Mouse (Mus musculus): ENCODE measurements around the gene Ilkap. TPM values are rescaled to one million over a fixed set of nuclear protein-coding genes. Genes with fewer than 3 reads are reported as not detected.

Gene Ilkap
- polyA plus RNA-seq, 1 experiment from 2014 or later: 177 TPM

DNA sequence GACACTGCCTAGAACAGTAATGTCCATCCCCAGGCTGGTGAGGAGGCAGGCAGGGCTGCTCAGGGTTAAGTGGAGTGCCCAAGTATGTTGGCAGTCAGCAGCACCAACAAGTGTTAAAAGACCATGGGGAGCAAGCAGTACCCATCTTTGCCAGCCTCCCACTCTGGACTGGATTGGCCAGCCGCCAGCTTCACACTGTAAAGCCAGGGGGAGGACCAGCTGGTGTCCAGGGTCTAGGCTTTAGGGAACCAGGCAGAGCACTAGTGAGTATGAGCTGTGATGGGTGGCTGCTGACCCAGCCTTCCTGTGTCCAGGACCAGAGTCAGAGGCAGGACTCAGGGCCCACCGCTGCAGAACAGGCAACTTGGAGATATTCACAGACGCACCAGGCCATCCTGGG is 54.6 kb downstream of the Ilkap start:
- no peak for DNase-seq (ENCODE audit: low spot score)
- Histone ChIP-seq H3K9me3 (replicated peaks) (no peaks in the 10 kb centered on the region), H3K36me3 (no peaks in the 10 kb centered on the region), H3K27me3 (ENCODE audit: low read depth, poor library complexity, severe bottlenecking) (peaks cover 61% of the 10 kb centered on the region), H3K27ac (replicated peaks) (no peak overlapping the region), H3K4me3 (no peak overlapping the region), H3K4me1 (peaks cover 18% of the 10 kb centered on the region)
- WGBS: 82% methylated on average over 3 of the region's 3 CpGs

DNA sequence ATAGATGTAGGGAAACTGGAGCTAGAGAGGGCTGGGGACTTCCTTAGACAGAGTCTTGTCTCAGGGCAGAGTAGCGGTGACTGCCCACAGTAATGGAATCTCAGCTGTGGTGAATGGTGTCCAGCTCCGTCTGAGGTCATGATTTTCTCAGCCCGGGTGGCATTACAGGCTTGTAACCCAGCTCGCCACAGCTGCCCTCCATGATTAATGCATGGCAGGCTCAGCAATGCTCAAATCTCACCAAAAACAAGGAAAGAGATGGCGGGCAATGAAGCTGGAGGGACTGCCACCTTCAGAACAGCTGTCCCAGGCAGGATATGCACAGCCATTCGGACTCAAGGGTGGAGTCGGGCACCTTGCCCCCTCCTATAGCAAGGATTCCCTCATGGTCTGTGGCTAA is 61.3 kb downstream of the Ilkap start:
- Histone ChIP-seq H3K27me3 (ENCODE audit: low read depth, poor library complexity, severe bottlenecking) (peaks cover 12% of the 10 kb centered on the region), H3K4me3 (no peak overlapping the region), H3K36me3 (no peaks in the 10 kb centered on the region), H3K9me3 (replicated peaks) (no peaks in the 10 kb centered on the region), H3K27ac (replicated peaks) (no peak overlapping the region), H3K4me1 (no peaks in the 10 kb centered on the region; the same call in 1 of the 2 replicates)
- DNase-seq (ENCODE audit: low spot score): no peak
- WGBS: 92% methylated on average over 7 of the region's 7 CpGs

DNA sequence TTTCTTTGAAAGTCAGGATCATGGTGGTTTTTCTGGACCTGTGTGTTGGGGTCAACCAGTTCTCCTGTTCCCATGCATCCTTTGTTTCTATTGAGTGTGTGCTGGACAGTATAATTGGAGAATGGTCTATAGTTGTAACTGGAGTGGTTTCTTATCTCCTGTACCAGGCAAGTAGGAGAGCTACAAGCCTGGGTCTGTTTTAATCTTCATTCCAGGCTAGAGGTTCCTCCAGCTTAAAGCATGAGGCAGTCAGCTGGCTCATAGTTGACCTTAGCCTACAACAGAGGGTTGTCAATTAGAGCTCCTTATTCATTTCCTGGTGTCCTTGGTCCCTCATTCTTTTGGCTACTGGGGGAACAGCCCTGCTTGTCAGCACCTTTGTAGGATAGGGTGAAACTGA is 65.0 kb downstream of the Ilkap start:
- H3K36me3 ChIP-seq: no peaks in the 10 kb centered on the region
- H3K27ac ChIP-seq (replicated peaks): no peak overlapping the region
- H3K27me3 ChIP-seq (ENCODE audit: low read depth, poor library complexity, severe bottlenecking): no peaks in the 10 kb centered on the region
- H3K4me3 ChIP-seq: no peak overlapping the region
- H3K4me1 ChIP-seq: no peaks in the 10 kb centered on the region; the same call in 1 of the 2 replicates
- H3K9me3 ChIP-seq (replicated peaks): no peaks in the 10 kb centered on the region
- DNase-seq (ENCODE audit: low spot score): no peak

DNA sequence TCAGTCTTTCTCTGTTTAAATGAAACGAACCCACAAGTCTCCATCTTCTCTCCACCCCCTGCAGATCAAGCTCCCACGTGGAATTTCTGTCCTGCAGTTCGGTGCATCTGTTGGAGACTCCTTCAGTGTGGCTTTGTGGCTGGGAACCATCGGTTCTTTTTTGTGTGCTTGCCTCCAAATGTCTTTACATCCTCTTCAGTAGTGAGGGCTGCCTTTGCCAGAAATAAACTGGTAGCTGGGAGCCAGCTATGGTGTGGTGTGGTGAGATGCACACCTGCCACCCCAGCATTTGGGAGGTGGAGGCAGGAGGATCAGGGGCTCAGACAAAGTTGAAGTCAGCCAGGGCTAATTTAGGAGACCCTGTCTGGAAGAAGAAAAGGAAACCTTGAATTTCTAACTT is 66.5 kb downstream of the Ilkap start:
- H3K27me3 ChIP-seq (ENCODE audit: low read depth, poor library complexity, severe bottlenecking): no peaks in the 10 kb centered on the region
- H3K27ac ChIP-seq (replicated peaks): no peak overlapping the region
- DNase-seq (ENCODE audit: low spot score): no peak
- no peaks in the 10 kb centered on the region for H3K36me3 ChIP-seq
- H3K9me3 ChIP-seq (replicated peaks): no peaks in the 10 kb centered on the region
- no peak overlapping the region for H3K4me3 ChIP-seq
- 63% methylated on average over 4 of the region's 4 CpGs for WGBS
- H3K4me1 ChIP-seq: no peaks in the 10 kb centered on the region

DNA sequence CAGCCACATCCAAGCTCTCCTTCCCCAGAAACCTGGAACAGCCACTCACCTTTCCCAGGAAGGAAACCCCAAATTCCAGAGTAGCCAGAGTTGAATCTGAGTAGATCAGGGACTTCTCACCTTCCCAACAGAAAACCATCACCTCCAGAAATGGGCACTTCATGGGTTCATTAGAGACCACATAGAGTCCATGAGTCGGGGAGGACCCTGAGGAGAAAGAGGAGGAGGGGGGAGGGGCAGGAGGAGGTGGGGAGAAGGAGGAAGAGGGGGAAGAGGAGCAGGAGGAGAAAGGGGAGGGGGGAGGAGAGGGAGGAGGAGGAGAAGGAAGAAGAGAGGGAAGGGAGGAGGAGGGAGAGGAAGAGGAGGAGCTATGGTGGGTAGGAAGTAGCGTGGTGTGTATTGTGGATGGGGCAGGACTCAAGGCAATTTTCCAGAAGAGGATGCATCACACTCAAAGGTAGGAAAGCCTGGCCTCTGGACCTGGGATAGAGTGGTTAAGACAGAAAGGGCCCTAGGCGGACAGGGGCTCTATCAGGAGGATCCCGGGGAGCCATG is 73.0 kb downstream of the Ilkap start:
- Histone ChIP-seq H3K36me3 (no peaks in the 10 kb centered on the region), H3K9me3 (replicated peaks) (no peaks in the 10 kb centered on the region), H3K27ac (replicated peaks) (no peak overlapping the region), H3K4me1 (peaks cover 7% of the 10 kb centered on the region; the same call in 1 of the 2 replicates), H3K4me3 (no peak overlapping the region), H3K27me3 (ENCODE audit: low read depth, poor library complexity, severe bottlenecking) (no peaks in the 10 kb centered on the region)
- WGBS: 78% methylated on average over 4 of the region's 4 CpGs
- DNase-seq (ENCODE audit: low spot score): no peak

DNA sequence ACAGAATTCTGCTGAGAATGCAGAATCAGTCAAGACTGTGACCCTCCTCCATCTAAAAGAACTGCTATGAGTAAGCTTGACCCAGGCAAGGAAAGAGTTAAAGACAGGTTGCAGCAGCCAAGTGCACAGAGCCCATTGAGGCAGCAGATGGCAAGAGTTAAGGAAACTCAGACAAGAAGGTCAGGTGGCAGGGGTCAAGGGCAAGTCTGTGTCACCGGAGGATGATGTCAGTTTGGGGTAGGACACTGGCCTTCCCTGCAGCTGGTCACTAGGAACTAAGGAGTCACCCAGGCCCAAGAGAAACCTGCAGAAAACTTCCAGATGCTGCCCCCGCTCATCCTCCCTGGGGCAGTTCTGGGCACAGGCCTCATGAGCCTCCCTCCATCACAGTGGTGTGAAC is 74.0 kb downstream of the Ilkap start:
- DNase-seq (ENCODE audit: low spot score): no peak

More for the DNA sequence above, 74.0 kb downstream of the Ilkap start:
- Histone ChIP-seq H3K4me3 (no peak overlapping the region), H3K27ac (replicated peaks) (no peak overlapping the region), H3K4me1 (peaks cover 7% of the 10 kb centered on the region; the same call in 1 of the 2 replicates), H3K27me3 (ENCODE audit: low read depth, poor library complexity, severe bottlenecking) (no peaks in the 10 kb centered on the region), H3K9me3 (replicated peaks) (no peaks in the 10 kb centered on the region), H3K36me3 (no peaks in the 10 kb centered on the region)
- 81% methylated on average over 2 of the region's 2 CpGs for whole genome bisulfite sequencing

Other genes starting within 250 kb of the Ilkap start
- 0.47 and 0.48 TPM in 2 replicates for gene Ramp1, start 219.0 kb downstream of the Ilkap start, polyA plus RNA-seq (2016; fragmentation: Nextera tagmentation; extraction: Ambion mirVana)
- 87.8 and 92.1 TPM in 2 replicates for gene Ube2f, start 148.5 kb downstream of the Ilkap start, polyA plus RNA-seq (2016; fragmentation: Nextera tagmentation; extraction: Ambion mirVana)
- gene Scly, start 100.5 kb downstream of the Ilkap start, polyA plus RNA-seq (2016; fragmentation: Nextera tagmentation; extraction: Ambion mirVana): 17.3 and 18.6 TPM in 2 replicates
- gene Espnl, start 76.7 kb downstream of the Ilkap start, polyA plus RNA-seq (2016; fragmentation: Nextera tagmentation; extraction: Ambion mirVana): not detected in 2 replicates
- 0.04 and 0.17 TPM in 2 replicates for gene Klhl30, start 47.8 kb downstream of the Ilkap start, polyA plus RNA-seq (2016; fragmentation: Nextera tagmentation; extraction: Ambion mirVana)
- gene Erfe, start 32.4 kb downstream of the Ilkap start, polyA plus RNA-seq (2016; fragmentation: Nextera tagmentation; extraction: Ambion mirVana): 0.42 and 1.2 TPM in 2 replicates
- 213 and 329 TPM in 2 replicates for gene Hes6, start 15.2 kb upstream of the Ilkap start, polyA plus RNA-seq (2016; fragmentation: Nextera tagmentation; extraction: Ambion mirVana)
- 2.5 and 4.0 TPM in 2 replicates for gene Per2, start 60.5 kb upstream of the Ilkap start, polyA plus RNA-seq (2016; fragmentation: Nextera tagmentation; extraction: Ambion mirVana)
- gene Traf3ip1, start 95.8 kb upstream of the Ilkap start, polyA plus RNA-seq (2016; fragmentation: Nextera tagmentation; extraction: Ambion mirVana): 10.5 and 12.9 TPM in 2 replicates
- 8.2 and 9.4 TPM in 2 replicates for gene Asb1, start 141.7 kb upstream of the Ilkap start, polyA plus RNA-seq (2016; fragmentation: Nextera tagmentation; extraction: Ambion mirVana)